Mouse (Mus musculus) limb, embryonic 11.5 days (tissue): ENCODE measurements around the gene Tent5c. TPM values are rescaled to one million over a fixed set of nuclear protein-coding genes. Genes with fewer than 3 reads are reported as not detected.

Experiments used
- ATAC-seq: fragments of 200-750 bp; cut with Nextera tagmentation; 2 replicates; pipeline ENCODE4 v1.8.0; 2017; ENCODE audit warnings: low read depth; ENCODE audit not compliant: insufficient number of reproducible peaks, low FRiP score, low TSS enrichment
- DNase-seq: peaks from one replicate; pipeline ENCODE4 v3.0.0-alpha.2; 2015; ENCODE audit warnings: low spot score
- H3K27ac ChIP-seq: fragments of 300-500 bp; sonication (generic); replicated peaks from 2 replicates; pipeline ENCODE4 v1.5.1; 2014; ENCODE audit warnings: low read depth, mild to moderate bottlenecking, low read length
- H3K27me3 ChIP-seq: fragments of 300-500 bp; sonication (generic); 2 replicates; pipeline ENCODE4 v1.6.1; 2014; ENCODE audit warnings: mild to moderate bottlenecking, low read length, mixed read lengths; ENCODE audit not compliant: control insufficient read depth, insufficient read depth
- H3K36me3 ChIP-seq: fragments of 300-500 bp; sonication (generic); 2 replicates; pipeline ENCODE4 v1.6.1; 2014; ENCODE audit warnings: mild to moderate bottlenecking, low read length, moderate library complexity, mixed read lengths; ENCODE audit not compliant: control insufficient read depth, insufficient read depth
- H3K4me1 ChIP-seq: fragments of 300-500 bp; sonication (generic); 2 replicates; pipeline ENCODE4 v1.6.1; 2014; ENCODE audit warnings: low read length, mixed read lengths; ENCODE audit not compliant: control insufficient read depth, insufficient read depth
- H3K4me2 ChIP-seq: fragments of 300-500 bp; sonication (generic); 2 replicates; pipeline ENCODE4 v1.6.1; 2014; ENCODE audit warnings: low read depth, mild to moderate bottlenecking, moderate library complexity; ENCODE audit not compliant: severe bottlenecking
- H3K4me3 ChIP-seq: fragments of 300-500 bp; sonication (generic); 2 replicates; pipeline ENCODE4 v1.5.1; 2014; ENCODE audit warnings: low read depth, low read length
- H3K9ac ChIP-seq: fragments of 300-500 bp; sonication (generic); 2 replicates; pipeline ENCODE4 v1.6.1; 2014; ENCODE audit warnings: mild to moderate bottlenecking, low read length
- H3K9me3 ChIP-seq: fragments of 300-500 bp; sonication (generic); 2 replicates; pipeline ENCODE4 v1.6.1; 2016; ENCODE audit warnings: low read length; ENCODE audit not compliant: control insufficient read depth
- WGBS: fragments of 180-500 bp; shearing (Covaris S2); extraction: QIAGEN DNeasy Blood & Tissue Kit; methylation state at CpG from one replicate; pipeline ENCODE4 v1.1.7; 2014; 5-methylcytosine and 5-hydroxymethylcytosine counted together
- polyA plus RNA-seq: library from polyadenylated mRNA; unstranded; fragments of >200 nt; fragmentation: Nextera tagmentation; extraction: Ambion mirVana; gene quantifications from 2 replicates; pipeline ENCODE4 v1.2.1, GENCODE M21; 2014

Tent5c gene
- polyA plus RNA-seq, 1 experiment from 2014 or later: 2.7 TPM

DNA sequence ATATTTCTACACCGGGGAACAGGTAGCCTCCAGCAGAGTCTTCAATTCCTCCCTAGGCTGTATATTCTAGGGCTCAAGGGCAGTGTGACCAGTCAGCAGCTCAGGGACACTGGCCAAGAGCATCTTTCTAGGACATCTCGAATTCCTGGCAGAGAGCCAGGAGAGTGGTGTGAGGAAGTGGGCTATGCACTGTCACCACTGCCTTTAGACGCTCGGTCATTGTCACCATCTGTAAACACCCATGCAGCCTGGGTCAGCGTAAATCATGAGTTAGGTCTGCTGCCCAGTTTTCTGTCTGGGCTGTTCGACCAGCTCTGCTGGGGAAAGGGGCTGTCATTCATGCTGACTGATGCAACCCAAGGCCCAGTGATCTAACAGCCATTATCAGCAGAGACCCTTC is 49.1 kb downstream of the Tent5c start:
- H3K4me2 ChIP-seq: no peak overlapping the region
- H3K27ac ChIP-seq: no peak overlapping the region
- no peaks in the 10 kb centered on the region for H3K27me3 ChIP-seq
- no peaks in the 10 kb centered on the region for H3K9me3 ChIP-seq
- H3K9ac ChIP-seq: no peak overlapping the region
- H3K4me3 ChIP-seq: no peak overlapping the region
- no peaks in the 10 kb centered on the region for H3K36me3 ChIP-seq
- WGBS: 71% methylated on average over 6 of the region's 6 CpGs
- no peak for ATAC-seq
- 0 out of 2 replicates have a peak, but pooled peaks cover 5% of the 10 kb centered on the region for H3K4me1 ChIP-seq
- DNase-seq: no peak

- no peak for ATAC-seq
- no peaks in the 10 kb centered on the region for H3K9me3 ChIP-seq
- no peak overlapping the region for H3K4me2 ChIP-seq
- no peak overlapping the region for H3K9ac ChIP-seq
- WGBS: 36% methylated on average over 3 of the region's 3 CpGs
- no peak overlapping the region for H3K27ac ChIP-seq
- H3K4me1 ChIP-seq: 0 out of 2 replicates have a peak, but pooled peaks cover 5% of the 10 kb centered on the region
- H3K36me3 ChIP-seq: no peaks in the 10 kb centered on the region
- H3K4me3 ChIP-seq: no peak overlapping the region
- no peak for DNase-seq
- H3K27me3 ChIP-seq: no peaks in the 10 kb centered on the region
These were observed 50.0 kb downstream of the Tent5c start for GRCm38 (mm10) chr3:100439088-100439487.

- Histone ChIP-seq H3K9ac (no peak overlapping the region), H3K27ac (no peak overlapping the region), H3K4me2 (no peak overlapping the region), H3K4me3 (no peak overlapping the region), H3K27me3 (no peaks in the 10 kb centered on the region), H3K9me3 (no peaks in the 10 kb centered on the region), H3K36me3 (no peaks in the 10 kb centered on the region), H3K4me1 (0 out of 2 replicates have a peak, but pooled peaks cover 5% of the 10 kb centered on the region)
- DNase-seq (no peak), ATAC-seq (no peak)
- WGBS: 75% methylated on average over 4 of the region's 4 CpGs
These were observed 50.6 kb downstream of the Tent5c start for GRCm38 (mm10) chr3:100438461-100439002.

GRCm38 (mm10) chr3:100436756-100437155 is 52.4 kb downstream of the Tent5c start:
- H3K9ac ChIP-seq: no peak overlapping the region
- WGBS: 85% methylated on average over 7 of the region's 7 CpGs
- no peaks in the 10 kb centered on the region for H3K27me3 ChIP-seq
- no peak overlapping the region for H3K4me2 ChIP-seq
- no peak for DNase-seq
- H3K9me3 ChIP-seq: no peaks in the 10 kb centered on the region
- no peak overlapping the region for H3K4me3 ChIP-seq
- no peak overlapping the region for H3K27ac ChIP-seq
- H3K4me1 ChIP-seq: 0 out of 2 replicates have a peak, but pooled peaks cover 5% of the 10 kb centered on the region
- ATAC-seq: no peak
- H3K36me3 ChIP-seq: no peaks in the 10 kb centered on the region

DNA sequence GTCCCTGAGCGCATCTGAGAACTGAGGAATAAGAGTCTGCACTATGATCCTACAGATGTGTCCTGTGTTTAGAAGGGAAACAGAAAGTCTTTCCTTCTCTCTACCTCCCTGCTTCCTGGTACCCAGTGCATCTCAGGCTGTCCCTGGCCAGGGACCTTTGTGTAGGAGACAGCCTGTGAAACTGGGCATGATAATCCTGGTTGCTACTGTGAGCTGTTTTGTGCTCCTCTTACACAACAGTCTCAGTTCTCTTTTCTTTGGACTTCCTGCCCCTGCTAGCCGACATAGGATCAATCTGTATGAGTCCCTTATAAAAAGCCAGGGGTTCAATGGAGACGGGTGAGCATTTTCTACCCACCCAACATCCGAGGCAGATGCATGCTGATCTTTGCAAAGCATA is 57.4 kb downstream of the Tent5c start:
- DNase-seq: no peak
- Histone ChIP-seq H3K27me3 (no peaks in the 10 kb centered on the region), H3K4me2 (no peak overlapping the region), H3K9ac (no peak overlapping the region), H3K9me3 (no peaks in the 10 kb centered on the region), H3K36me3 (no peaks in the 10 kb centered on the region), H3K27ac (no peak overlapping the region), H3K4me1 (no peaks in the 10 kb centered on the region), H3K4me3 (no peak overlapping the region)
- 89% methylated on average over 4 of the region's 4 CpGs for WGBS
- no peak for ATAC-seq

DNA sequence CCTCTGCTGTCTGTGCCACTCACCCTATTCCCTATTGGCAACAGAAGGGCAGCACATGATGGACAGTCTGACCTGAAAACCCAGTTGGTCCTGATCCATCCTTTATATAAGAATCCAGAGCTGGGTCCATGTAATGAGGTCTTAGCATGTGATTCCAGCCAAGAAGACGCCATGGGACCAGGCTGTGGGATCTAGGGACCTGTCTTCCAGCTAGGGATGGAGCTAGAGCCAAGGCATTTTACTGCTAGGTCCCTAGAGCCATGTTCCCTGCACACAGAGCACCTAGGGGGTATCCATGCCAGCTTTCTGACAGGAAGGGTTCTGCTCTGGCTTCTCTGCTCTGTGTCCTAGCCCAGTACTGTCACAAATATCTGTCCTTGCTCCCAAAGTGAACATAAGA is 58.4 kb downstream of the Tent5c start:
- H3K27me3 ChIP-seq: no peaks in the 10 kb centered on the region
- H3K9me3 ChIP-seq: no peaks in the 10 kb centered on the region
- no peak for ATAC-seq
- H3K4me2 ChIP-seq: no peak overlapping the region
- 78% methylated on average over 1 of the region's 1 CpGs for WGBS
- H3K4me3 ChIP-seq: no peak overlapping the region
- no peak overlapping the region for H3K27ac ChIP-seq
- no peaks in the 10 kb centered on the region for H3K4me1 ChIP-seq
- DNase-seq: no peak
- no peaks in the 10 kb centered on the region for H3K36me3 ChIP-seq
- H3K9ac ChIP-seq: no peak overlapping the region

GRCm38 (mm10) chr3:100430101-100430500 is 59.0 kb downstream of the Tent5c start:
- H3K4me1 ChIP-seq: no peaks in the 10 kb centered on the region
- H3K9ac ChIP-seq: no peak overlapping the region
- no peak overlapping the region for H3K4me3 ChIP-seq
- WGBS: 92% methylated on average over 5 of the region's 5 CpGs
- H3K27me3 ChIP-seq: no peaks in the 10 kb centered on the region
- no peaks in the 10 kb centered on the region for H3K36me3 ChIP-seq
- H3K9me3 ChIP-seq: no peaks in the 10 kb centered on the region
- ATAC-seq (no peak), DNase-seq (no peak)
- H3K4me2 ChIP-seq: no peak overlapping the region
- H3K27ac ChIP-seq: no peak overlapping the region

GRCm38 (mm10) chr3:100429667-100430066 is 59.5 kb downstream of the Tent5c start:
- DNase-seq (no peak), ATAC-seq (no peak)
- no peak overlapping the region for H3K4me3 ChIP-seq
- no peak overlapping the region for H3K27ac ChIP-seq
- no peak overlapping the region for H3K4me2 ChIP-seq
- 86% methylated on average over 4 of the region's 4 CpGs for WGBS
- H3K27me3 ChIP-seq: no peaks in the 10 kb centered on the region
- no peaks in the 10 kb centered on the region for H3K9me3 ChIP-seq
- no peak overlapping the region for H3K9ac ChIP-seq
- no peaks in the 10 kb centered on the region for H3K4me1 ChIP-seq
- H3K36me3 ChIP-seq: no peaks in the 10 kb centered on the region

- Histone ChIP-seq H3K9ac (no peak overlapping the region), H3K36me3 (no peaks in the 10 kb centered on the region), H3K4me2 (no peak overlapping the region), H3K9me3 (no peaks in the 10 kb centered on the region), H3K27me3 (no peaks in the 10 kb centered on the region), H3K4me1 (no peaks in the 10 kb centered on the region), H3K27ac (no peak overlapping the region), H3K4me3 (no peak overlapping the region)
- DNase-seq (no peak), ATAC-seq (no peak)
- 63% methylated on average over 6 of the region's 6 CpGs for WGBS
These were observed 61.6 kb downstream of the Tent5c start for GRCm38 (mm10) chr3:100427548-100427947.
